Mouse (Mus musculus) liver, embryonic 16.5 days (tissue): ENCODE measurements around the gene App. TPM values are rescaled to one million over a fixed set of nuclear protein-coding genes. Genes with fewer than 3 reads are reported as not detected.
A peak's percentile ranks its signal among the peaks of the same experiment; 100 is the strongest.

Experiments
- ATAC-seq: fragments of 200-750 bp; cut with Nextera tagmentation; 2 replicates; pipeline ENCODE4 v1.8.0; 2017; ENCODE audit warnings: low read depth, mild to moderate bottlenecking, moderate number of reproducible peaks, moderate library complexity
- H3K27ac ChIP-seq: fragments of 300-500 bp; sonication (generic); 2 replicates; pipeline ENCODE4 v1.5.1; 2014; ENCODE audit warnings: mild to moderate bottlenecking, low read length
- H3K27me3 ChIP-seq: fragments of 300-500 bp; sonication (generic); 2 replicates; pipeline ENCODE4 v1.6.1; 2014; ENCODE audit warnings: low read depth, low read length, mixed read lengths; ENCODE audit not compliant: control insufficient read depth, insufficient read depth
- H3K36me3 ChIP-seq: fragments of 300-500 bp; sonication (generic); 2 replicates; pipeline ENCODE4 v1.6.1; 2014; ENCODE audit warnings: mild to moderate bottlenecking; ENCODE audit not compliant: control insufficient read depth, insufficient read depth
- H3K4me1 ChIP-seq: fragments of 300-500 bp; sonication (generic); 2 replicates; pipeline ENCODE4 v1.6.1; 2014; ENCODE audit warnings: low read depth, low read length, mixed read lengths; ENCODE audit not compliant: control insufficient read depth
- H3K4me2 ChIP-seq: fragments of 300-500 bp; sonication (generic); 2 replicates; pipeline ENCODE4 v1.6.1; 2014; ENCODE audit warnings: low read depth, low read length, mixed read lengths
- H3K4me3 ChIP-seq: fragments of 300-500 bp; sonication (generic); 2 replicates; pipeline ENCODE4 v1.5.1; 2014; ENCODE audit warnings: low read depth, mild to moderate bottlenecking, low read length
- H3K9ac ChIP-seq: fragments of 300-500 bp; sonication (generic); 2 replicates; pipeline ENCODE4 v1.6.1; 2014; ENCODE audit warnings: low read depth, low read length
- H3K9me3 ChIP-seq: fragments of 300-500 bp; sonication (generic); replicated peaks from 2 replicates; pipeline ENCODE4 v1.6.1; 2016; ENCODE audit warnings: low read length; ENCODE audit not compliant: control insufficient read depth
- WGBS: fragments of 180-500 bp; shearing (Covaris S2); extraction: QIAGEN DNeasy Blood & Tissue Kit; methylation state at CpG from one replicate; pipeline ENCODE4 v1.1.7; 2014; ENCODE audit not compliant: insufficient replicate concordance; 5-methylcytosine and 5-hydroxymethylcytosine counted together
- polyA plus RNA-seq: library from polyadenylated mRNA; unstranded; fragments of >200 nt; fragmentation: Nextera tagmentation; extraction: Ambion mirVana; gene quantifications from 2 replicates; pipeline ENCODE4 v1.2.1, GENCODE M21; 2015

Gene App
- polyA plus RNA-seq, 1 experiment from 2014 or later, result 19.9 TPM

- H3K4me3 ChIP-seq, result no peak overlapping the region
- WGBS, result 71% methylated on average over 3 of the region's 3 CpGs
- no peaks in the 10 kb centered on the region for H3K4me1 ChIP-seq
- no peaks in the 10 kb centered on the region for H3K27me3 ChIP-seq
- no peak overlapping the region for H3K9ac ChIP-seq
- H3K9me3 ChIP-seq, result no peaks in the 10 kb centered on the region
- ATAC-seq, result no peak
- no peaks in the 10 kb centered on the region for H3K36me3 ChIP-seq
- no peak overlapping the region for H3K4me2 ChIP-seq
- H3K27ac ChIP-seq, result no peak overlapping the region
Observed at GRCm38 (mm10) chr16:84985340-84985739, 188.2 kb downstream of the App start.

GRCm38 (mm10) chr16:84983428-84983827, 190.1 kb downstream of the App start:
- Histone ChIP-seq H3K4me3 (no peak overlapping the region), H3K9me3 (no peaks in the 10 kb centered on the region), H3K4me1 (no peaks in the 10 kb centered on the region), H3K27ac (no peak overlapping the region), H3K4me2 (no peak overlapping the region), H3K9ac (no peak overlapping the region), H3K27me3 (no peaks in the 10 kb centered on the region), H3K36me3 (no peaks in the 10 kb centered on the region)
- 57% methylated on average over 3 of the region's 3 CpGs for WGBS
- no peak for ATAC-seq

GRCm38 (mm10) chr16:84982589-84982988, 191.0 kb downstream of the App start:
- 62% methylated on average over 3 of the region's 3 CpGs for WGBS
- no peak for ATAC-seq
- Histone ChIP-seq H3K4me3 (no peak overlapping the region), H3K4me2 (no peak overlapping the region), H3K9ac (no peak overlapping the region), H3K27ac (no peak overlapping the region), H3K36me3 (no peaks in the 10 kb centered on the region), H3K9me3 (no peaks in the 10 kb centered on the region), H3K27me3 (no peaks in the 10 kb centered on the region), H3K4me1 (no peaks in the 10 kb centered on the region)

- Histone ChIP-seq H3K27ac (no peak overlapping the region), H3K9me3 (no peaks in the 10 kb centered on the region), H3K36me3 (no peaks in the 10 kb centered on the region), H3K4me1 (no peaks in the 10 kb centered on the region), H3K9ac (no peak overlapping the region), H3K4me3 (no peak overlapping the region), H3K4me2 (no peak overlapping the region), H3K27me3 (no peaks in the 10 kb centered on the region)
- ATAC-seq, result no peak
- 58% methylated on average over 5 of the region's 5 CpGs for WGBS
Observed at GRCm38 (mm10) chr16:84978589-84978988, 195.0 kb downstream of the App start.

GRCm38 (mm10) chr16:84974176-84974518, 199.4 kb downstream of the App start:
- Histone ChIP-seq H3K4me3 (no peak overlapping the region), H3K4me1 (no peaks in the 10 kb centered on the region), H3K9me3 (no peaks in the 10 kb centered on the region), H3K36me3 (no peaks in the 10 kb centered on the region), H3K27me3 (no peaks in the 10 kb centered on the region), H3K4me2 (no peak overlapping the region), H3K27ac (no peak overlapping the region), H3K9ac (no peak overlapping the region)
- no peak for ATAC-seq
- WGBS, result 62% methylated on average over 6 of the region's 6 CpGs

- no peak for ATAC-seq
- no peaks in the 10 kb centered on the region for H3K36me3 ChIP-seq
- no peak overlapping the region for H3K4me3 ChIP-seq
- H3K9ac ChIP-seq, result no peak overlapping the region
- H3K4me1 ChIP-seq, result no peaks in the 10 kb centered on the region
- H3K27ac ChIP-seq, result no peak overlapping the region
- no peaks in the 10 kb centered on the region for H3K9me3 ChIP-seq
- 78% methylated on average over 15 of the region's 15 CpGs for WGBS
- no peaks in the 10 kb centered on the region for H3K27me3 ChIP-seq
- H3K4me2 ChIP-seq, result no peak overlapping the region
Observed at GRCm38 (mm10) chr16:84973446-84974175, 200.0 kb downstream of the App start.

- no peak overlapping the region for H3K9ac ChIP-seq
- H3K4me2 ChIP-seq, result no peak overlapping the region
- H3K4me1 ChIP-seq, result no peaks in the 10 kb centered on the region
- no peaks in the 10 kb centered on the region for H3K27me3 ChIP-seq
- no peak overlapping the region for H3K27ac ChIP-seq
- no peak overlapping the region for H3K4me3 ChIP-seq
- ATAC-seq, result peak; percentile 50; the same call in 1 of the 2 replicates
- no peaks in the 10 kb centered on the region for H3K9me3 ChIP-seq
- 59% methylated on average over 16 of the region's 16 CpGs for WGBS
- H3K36me3 ChIP-seq, result no peaks in the 10 kb centered on the region
Observed at GRCm38 (mm10) chr16:84971535-84972330, 201.8 kb downstream of the App start.

GRCm38 (mm10) chr16:84969026-84969425, 204.5 kb downstream of the App start:
- Histone ChIP-seq H3K9me3 (no peaks in the 10 kb centered on the region), H3K4me3 (no peak overlapping the region), H3K9ac (no peak overlapping the region), H3K4me2 (no peak overlapping the region), H3K4me1 (no peaks in the 10 kb centered on the region), H3K27me3 (no peaks in the 10 kb centered on the region), H3K36me3 (no peaks in the 10 kb centered on the region), H3K27ac (no peak overlapping the region)
- WGBS, result 75% methylated on average over 7 of the region's 7 CpGs
- no peak for ATAC-seq

GRCm38 (mm10) chr16:84966983-84967382, 206.6 kb downstream of the App start:
- Histone ChIP-seq H3K4me3 (no peak overlapping the region), H3K36me3 (no peaks in the 10 kb centered on the region), H3K4me2 (no peak overlapping the region), H3K27me3 (no peaks in the 10 kb centered on the region), H3K9ac (no peak overlapping the region), H3K9me3 (no peaks in the 10 kb centered on the region), H3K4me1 (no peaks in the 10 kb centered on the region), H3K27ac (no peak overlapping the region)
- 24% methylated on average over 4 of the region's 4 CpGs for WGBS
- peak; percentile 24; the same call in 1 of the 2 replicates for ATAC-seq
